Mouse (Mus musculus) spleen, adult 2 months (tissue): ENCODE results near the gene Gpcpd1.

ENCODE experiments used
- CTCF ChIP-seq: fragments of 200-500 bp; IDR thresholded peaks from 2 replicates; pipeline ENCODE4 v1.5.1; 2011; ENCODE audit warnings: mild to moderate bottlenecking, inconsistent platforms; ENCODE audit not compliant: insufficient read depth, insufficient read length, insufficient replicate concordance; ENCODE audit errors: extremely low read depth
- POLR2A ChIP-seq: fragments of 200-500 bp; IDR thresholded peaks from 2 replicates; pipeline ENCODE4 v1.6.1; 2011; ENCODE audit warnings: low read depth, low read length, inconsistent platforms

GRCm38 (mm10) chr2:132518021-132518901 is 69.3 kb downstream of the Gpcpd1 start:
- TF ChIP-seq CTCF, result no peak
- TF ChIP-seq POLR2A, result no peak
